ENCODE assay signal across 7 mouse cellular contexts in genomic region chr8:119830589-119830988, GRCm38 (mm10). TPM values are rescaled to one million over a fixed set of nuclear protein-coding genes. Genes with fewer than 3 reads are reported as not detected.
A peak's percentile ranks its signal among the peaks of the same experiment; 100 is the strongest.
DNase-seq lines count a peak whose midpoint lies in the region; ATAC-seq lines count a peak whose summit lies in the region.

No protein-coding gene starts in this region.

- peak; percentile 23 for ATAC-seq in granulocyte monocyte progenitor cell, adult 5-6 weeks (replicated peaks; ENCODE audit: poor library complexity, severe bottlenecking)
- peak; percentile 23 for ATAC-seq in megakaryocyte, adult 5-6 weeks (ENCODE audit: poor library complexity, severe bottlenecking)

- peak; percentile 50 for DNase-seq in spleen, adult 12 weeks (ENCODE audit: low spot score)
- DNase-seq in spleen, postnatal 4 days (ENCODE audit: low spot score in 2 of 2) = no peak
- DNase-seq in thymus, postnatal 36 days = peak; percentile 57 to 75
- no peak for DNase-seq in layer of hippocampus, postnatal 25 days (ENCODE audit: extremely low spot score in 1 of 2, low spot score in 1 of 2)
- no peak for DNase-seq in adrenal gland, postnatal 25 days

RNA-seq across cellular contexts. Expression of gene Cotl1, which starts 9.8 kb away (rescaled TPM):
- 136 and 152 TPM in 2 replicates for total RNA-seq in granulocyte monocyte progenitor cell, adult 5-6 weeks (2014; fragmentation: Nextera tagmentation)
- 127 and 150 TPM in 2 replicates for total RNA-seq in granulocyte monocyte progenitor cell, adult 5-6 weeks (2017)
- 526 and 619 TPM in 2 replicates for total RNA-seq in megakaryocyte, adult 5-6 weeks (2015)
- total RNA-seq in megakaryocyte, adult 5-6 weeks (2017) = 490 and 532 TPM in 2 replicates
- total RNA-seq in layer of hippocampus, postnatal 25 days (2021) = 100 to 1,000 TPM; 121 to 140 TPM
- 38.3 and 40.8 TPM in 2 replicates for total RNA-seq in adrenal gland, postnatal 25 days (2021)

RNA-seq across cellular contexts. Expression of gene Klhl36, which starts 31.5 kb away (rescaled TPM):
- total RNA-seq in granulocyte monocyte progenitor cell, adult 5-6 weeks (2014; fragmentation: Nextera tagmentation) = 2.5 and 5.3 TPM in 2 replicates
- total RNA-seq in granulocyte monocyte progenitor cell, adult 5-6 weeks (2017) = 3.5 and 6.7 TPM in 2 replicates
- 2.7 and 5.5 TPM in 2 replicates for total RNA-seq in megakaryocyte, adult 5-6 weeks (2015)
- 8.5 and 9.2 TPM in 2 replicates for total RNA-seq in megakaryocyte, adult 5-6 weeks (2017)
- total RNA-seq in layer of hippocampus, postnatal 25 days (2021) = 1 to 10 TPM; 8.0 to 8.5 TPM
- 6.9 and 13.5 TPM in 2 replicates for total RNA-seq in adrenal gland, postnatal 25 days (2021)

RNA-seq across cellular contexts. Expression of gene Tldc1, which starts 52.4 kb away (rescaled TPM):
- total RNA-seq in granulocyte monocyte progenitor cell, adult 5-6 weeks (2014; fragmentation: Nextera tagmentation) = 7.5 and 11.2 TPM in 2 replicates
- 2.2 and 3.9 TPM in 2 replicates for total RNA-seq in granulocyte monocyte progenitor cell, adult 5-6 weeks (2017)
- 2.2 and 2.6 TPM in 2 replicates for total RNA-seq in megakaryocyte, adult 5-6 weeks (2015)
- 2.9 and 4.3 TPM in 2 replicates for total RNA-seq in megakaryocyte, adult 5-6 weeks (2017)
- 10 to 100 TPM; 14.1 to 17.0 TPM for total RNA-seq in layer of hippocampus, postnatal 25 days (2021)
- total RNA-seq in adrenal gland, postnatal 25 days (2021) = 11.3 and 22.1 TPM in 2 replicates

Comparison
In these comparisons a context has a peak if more than half of its experiments do, and no peak if none do; other contexts are left out.
1. DNase-seq: peak in spleen, adult 12 weeks (single experiment) and thymus, postnatal 36 days (2 of 2); none in spleen, postnatal 4 days (0 of 2), layer of hippocampus, postnatal 25 days (0 of 2) and adrenal gland, postnatal 25 days (single experiment).